Mouse (Mus musculus): ENCODE data around the gene Papss2.
A peak's percentile ranks its signal among the peaks of the same experiment; 100 is the strongest.

The Papss2 gene

GRCm38 (mm10) chr19:32599006-32599405 lies 3.4 kb downstream of the Papss2 start:
- DNase-seq (ENCODE audit: low read depth, low spot score), result no peak

GRCm38 (mm10) chr19:32599436-32599835 lies 3.8 kb downstream of the Papss2 start:
- no peak for DNase-seq (ENCODE audit: low read depth, low spot score)

DNA sequence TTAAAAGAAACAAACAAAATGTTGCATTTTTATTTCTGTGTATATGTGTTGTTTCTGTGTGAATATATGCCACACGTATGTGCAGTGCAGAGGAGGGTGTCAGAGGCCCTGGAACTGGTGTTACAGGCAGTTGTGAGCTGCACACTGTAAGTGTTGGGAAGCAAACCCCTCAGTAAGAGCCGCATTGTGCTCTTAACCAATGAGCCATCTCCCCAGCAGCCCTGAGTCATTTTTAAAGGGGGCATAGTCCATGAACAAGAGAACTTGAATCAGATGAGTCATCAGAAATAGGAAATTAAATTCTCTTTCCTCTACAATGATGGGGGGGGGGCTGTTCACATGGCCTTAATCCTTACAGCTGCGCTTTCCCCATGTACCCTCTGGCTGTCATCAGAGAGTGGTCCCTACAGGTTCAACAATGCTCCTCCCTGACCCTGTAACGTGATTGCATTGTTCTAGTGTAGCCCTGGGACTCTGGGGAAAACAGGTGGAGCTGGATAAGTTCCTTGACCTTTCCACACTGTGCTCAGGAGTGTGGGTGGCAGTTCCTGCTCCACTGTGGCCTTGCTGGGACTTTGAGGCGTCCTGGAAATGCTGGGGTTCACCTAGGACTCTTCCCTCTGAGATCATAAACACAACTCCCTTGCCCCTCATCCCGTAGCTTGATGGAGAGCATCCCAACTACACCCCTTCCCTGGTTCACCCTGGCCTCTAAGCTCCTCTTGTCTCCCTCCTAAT lies 5.6 kb downstream of the Papss2 start:
- no peak for DNase-seq (ENCODE audit: low read depth, low spot score)

GRCm38 (mm10) chr19:32603466-32603865 lies 7.9 kb downstream of the Papss2 start:
- DNase-seq (ENCODE audit: low read depth, low spot score), result no peak

GRCm38 (mm10) chr19:32604127-32604526 lies 8.5 kb downstream of the Papss2 start:
- DNase-seq (ENCODE audit: low read depth, low spot score), result no peak

GRCm38 (mm10) chr19:32604563-32605252 lies 9.1 kb downstream of the Papss2 start:
- DNase-seq (ENCODE audit: low read depth, low spot score), result no peak

DNA sequence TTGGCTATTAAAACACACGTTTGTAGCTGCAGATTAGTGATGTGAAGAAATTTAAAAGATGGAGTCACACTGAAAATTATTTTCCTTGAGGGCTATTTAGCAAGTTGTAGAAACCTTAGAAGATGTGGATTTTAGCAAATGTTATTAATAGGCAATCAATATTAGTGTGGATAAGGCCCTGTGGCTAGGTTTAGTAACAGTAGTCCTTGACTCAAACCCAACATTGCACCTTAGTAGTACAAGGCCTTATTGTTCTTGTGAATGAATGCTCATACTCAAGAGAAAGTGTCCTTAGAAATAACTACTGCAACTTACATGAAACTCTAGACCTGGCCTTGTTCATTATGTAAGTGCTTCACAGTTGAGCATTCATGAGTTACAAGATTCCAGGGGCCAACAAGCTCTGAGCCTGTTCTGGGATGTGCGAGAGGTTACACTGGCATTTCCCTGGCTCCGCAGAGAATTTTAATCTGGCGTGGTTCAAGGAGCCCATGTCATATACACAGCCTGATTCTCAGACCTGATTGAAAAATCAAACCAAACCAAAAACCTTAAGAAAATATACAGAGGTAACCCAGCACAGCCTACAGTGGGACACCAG lies 10.7 kb downstream of the Papss2 start:
- no peak for DNase-seq (ENCODE audit: low read depth, low spot score)

DNA sequence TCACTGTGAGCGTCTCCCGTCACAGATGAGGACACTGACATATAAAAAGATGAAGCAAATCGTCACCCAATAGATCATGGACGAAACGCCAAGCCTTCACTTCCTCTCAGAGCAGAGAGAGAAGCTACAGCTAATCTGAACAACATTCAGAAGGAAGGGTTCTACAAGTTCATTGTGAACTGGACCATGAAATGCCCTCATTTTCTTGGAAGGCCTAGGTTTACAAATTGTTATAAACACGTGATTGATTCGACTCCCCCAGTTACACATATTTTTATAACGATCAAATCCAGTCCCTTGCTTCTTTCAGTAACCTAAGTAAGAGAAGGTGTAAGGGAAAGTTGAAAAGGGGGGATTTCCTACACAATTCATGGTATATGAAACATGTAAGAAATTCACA lies 11.4 kb downstream of the Papss2 start:
- DNase-seq (ENCODE audit: low read depth, low spot score), result no peak

- no peak for DNase-seq (ENCODE audit: low read depth, low spot score)
Observed at GRCm38 (mm10) chr19:32611386-32612092, 15.9 kb downstream of the Papss2 start.

- no peak for DNase-seq (ENCODE audit: low read depth, low spot score)
Observed at GRCm38 (mm10) chr19:32614046-32614771, 18.6 kb downstream of the Papss2 start.

GRCm38 (mm10) chr19:32614772-32615099 lies 19.1 kb downstream of the Papss2 start:
- no peak for DNase-seq (ENCODE audit: low read depth, low spot score)

DNA sequence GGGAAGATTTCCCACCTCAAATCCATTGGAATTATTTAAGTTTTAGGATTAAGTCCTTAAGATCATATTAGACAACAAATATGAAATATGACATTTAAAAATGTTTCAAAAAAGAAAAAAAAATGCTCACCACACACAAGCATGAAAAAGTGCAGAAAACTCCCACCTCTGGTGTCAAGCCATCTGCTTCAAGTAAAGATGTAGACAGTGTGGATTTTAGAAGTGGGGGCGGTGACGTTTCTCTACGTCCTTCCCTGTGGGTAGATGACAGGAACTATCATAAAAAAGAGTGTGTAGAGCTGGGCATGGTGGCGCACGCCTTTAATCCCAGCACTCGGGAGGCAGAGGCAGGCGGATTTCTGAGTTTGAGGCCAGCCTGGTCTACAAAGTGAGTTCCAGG lies 21.1 kb downstream of the Papss2 start:
- DNase-seq (ENCODE audit: low read depth, low spot score), result no peak

- no peak for DNase-seq (ENCODE audit: low read depth, low spot score)
Observed at GRCm38 (mm10) chr19:32619739-32620138, 24.1 kb downstream of the Papss2 start.

- peak; percentile 37 for DNase-seq (ENCODE audit: low read depth, low spot score)
Observed at GRCm38 (mm10) chr19:32620859-32621445, 25.4 kb downstream of the Papss2 start.

DNA sequence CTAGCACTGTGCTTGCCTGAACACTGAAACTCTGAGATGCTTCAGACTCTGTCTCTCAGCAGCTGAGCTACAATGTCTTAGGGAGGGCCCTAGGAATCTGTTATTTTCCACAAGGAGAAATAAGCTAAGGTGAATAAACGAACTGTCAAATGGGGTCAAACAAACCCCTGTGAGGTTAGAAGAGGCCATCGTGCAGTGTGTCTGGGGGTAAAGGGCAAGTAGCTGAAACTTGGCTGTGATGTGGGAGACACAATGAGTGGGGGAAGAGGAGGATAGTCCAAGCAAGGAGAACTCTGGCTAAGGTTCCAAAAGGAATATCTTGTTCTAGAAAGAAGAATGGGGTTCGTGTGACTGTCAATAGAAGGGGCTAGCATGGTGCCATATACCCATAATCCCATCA lies 26.6 kb downstream of the Papss2 start:
- no peak for DNase-seq (ENCODE audit: low read depth, low spot score)

- DNase-seq (ENCODE audit: low read depth, low spot score), result no peak
Observed at GRCm38 (mm10) chr19:32626768-32627331, 31.3 kb downstream of the Papss2 start.

- no peak for DNase-seq (ENCODE audit: low read depth, low spot score)
Observed at GRCm38 (mm10) chr19:32627631-32628030, 32.0 kb downstream of the Papss2 start.

DNA sequence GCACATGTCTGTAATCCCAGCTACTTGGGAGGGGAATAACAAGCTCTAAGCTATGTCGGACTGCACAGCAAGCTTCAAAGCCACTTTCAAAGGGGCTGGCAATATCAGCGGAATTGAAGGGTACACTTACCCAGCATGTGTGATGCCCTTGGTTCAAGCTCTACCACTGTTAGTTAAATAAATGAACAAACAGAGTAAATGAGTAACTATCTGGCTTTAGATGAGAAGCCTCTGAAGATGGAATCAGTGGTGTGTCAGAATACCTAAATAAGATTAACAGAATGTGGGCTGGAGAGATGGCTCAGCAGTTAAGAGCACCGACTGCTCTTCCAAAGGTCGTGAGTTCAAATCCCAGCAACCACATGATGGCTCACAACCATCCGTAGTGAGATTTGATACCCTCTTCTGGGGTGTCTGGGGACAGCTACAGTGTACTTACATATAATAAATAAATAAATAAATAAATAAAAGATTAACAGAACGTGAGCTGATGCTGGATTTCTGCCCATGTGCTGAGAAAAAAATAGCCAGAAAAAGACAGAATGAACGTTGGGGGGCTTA lies 33.1 kb downstream of the Papss2 start:
- DNase-seq (ENCODE audit: low read depth, low spot score), result no peak

- no peak for DNase-seq (ENCODE audit: low read depth, low spot score)
Observed at GRCm38 (mm10) chr19:32634916-32635315, 39.3 kb downstream of the Papss2 start.
